Mouse (Mus musculus) MEL (cell line): ENCODE data around the gene Dpep3. TPM values are rescaled to one million over a fixed set of nuclear protein-coding genes. Genes with fewer than 3 reads are reported as not detected.

Experiments
- DNase-seq: peaks from one replicate; pipeline ENCODE4 v3.0.0; 2011; ENCODE audit warnings: low read depth, low spot score
- H3K27ac ChIP-seq: 2 replicates; pipeline ENCODE4 v1.5.1; 2012; ENCODE audit warnings: low read depth, mild to moderate bottlenecking, control low read depth, low read length, moderate library complexity; ENCODE audit not compliant: control insufficient read depth
- H3K27me3 ChIP-seq, 2 experiments: fragments of 150-350 bp in 1 of 2; sonication (generic) in 1 of 2; 2 replicates each; pipeline ENCODE4 v1.6.1; 2012; ENCODE audit warnings: low read length in 2 of 2, mild to moderate bottlenecking in 2 of 2, improper control_type of control experiment in 1 of 2, moderate library complexity in 1 of 2; ENCODE audit not compliant: insufficient read depth in 2 of 2, control insufficient read depth in 1 of 2
- H3K36me3 ChIP-seq, 2 experiments: 2 replicates each; pipeline ENCODE4 v1.6.1; 2012 to 2014; ENCODE audit warnings: low read length in 2 of 2, improper control_type of control experiment in 1 of 2, inconsistent platforms in 1 of 2, mild to moderate bottlenecking in 1 of 2; ENCODE audit not compliant: insufficient read depth in 2 of 2, control insufficient read depth in 1 of 2
- H3K4me1 ChIP-seq, 2 experiments: fragments of 150-350 bp in 1 of 2; sonication (generic) in 1 of 2; 2 replicates each; pipeline ENCODE4 v1.6.1; 2012; ENCODE audit warnings: low read length in 2 of 2, improper control_type of control experiment in 1 of 2, mild to moderate bottlenecking in 1 of 2; ENCODE audit not compliant: insufficient read depth in 2 of 2, control insufficient read depth in 1 of 2
- H3K4me3 ChIP-seq, 2 experiments: fragments of 150-350 bp in 1 of 2; sonication (generic) in 1 of 2; 2 replicates each; pipeline ENCODE4 v1.5.1; 2012; ENCODE audit warnings: low read depth in 2 of 2, low read length in 2 of 2, mild to moderate bottlenecking in 2 of 2, moderate library complexity in 2 of 2, control low read depth in 1 of 2, improper control_type of control experiment in 1 of 2; ENCODE audit not compliant: control insufficient read depth in 1 of 2, insufficient read depth in 1 of 2
- H3K79me2 ChIP-seq: 2 replicates; pipeline ENCODE4 v1.6.1; 2012; ENCODE audit warnings: mild to moderate bottlenecking, low read length, moderate library complexity; ENCODE audit not compliant: control insufficient read depth, poor library complexity, insufficient read depth
- H3K9ac ChIP-seq: 2 replicates; pipeline ENCODE4 v1.6.1; 2012; ENCODE audit warnings: low read depth, mild to moderate bottlenecking, control low read depth, low read length, moderate library complexity; ENCODE audit not compliant: control insufficient read depth, poor library complexity, severe bottlenecking
- H3K9me3 ChIP-seq: fragments of 150-350 bp; sonication (generic); replicated peaks from 2 replicates; pipeline ENCODE4 v1.6.1; 2012; ENCODE audit warnings: mild to moderate bottlenecking, low read length, improper control_type of control experiment, moderate library complexity; ENCODE audit not compliant: insufficient read depth
- ELF1 ChIP-seq: IDR thresholded peaks from 2 replicates; pipeline ENCODE4 v1.6.1; 2014; ENCODE audit warnings: low read depth, mild to moderate bottlenecking, inconsistent platforms, low read length, improper control_type of control experiment, moderate library complexity
- EP300 ChIP-seq, 2 experiments: IDR thresholded peaks; 2 replicates each; pipeline ENCODE4 v1.6.1; 2011; ENCODE audit warnings: improper control_type of control experiment in 2 of 2, low read length in 2 of 2, low read depth in 1 of 2, mild to moderate bottlenecking in 1 of 2
- GATA1 ChIP-seq: IDR thresholded peaks from 2 replicates; pipeline ENCODE4 v1.6.1; 2011; ENCODE audit warnings: low read depth, low read length, improper control_type of control experiment
- KAT2A ChIP-seq: conservative IDR thresholded peaks from 2 replicates; pipeline ENCODE4 v1.6.1; 2012; ENCODE audit warnings: low read depth, low read length, improper control_type of control experiment, inconsistent platforms
- MAFK ChIP-seq: IDR thresholded peaks from 2 replicates; pipeline ENCODE4 v1.6.1; 2011; ENCODE audit warnings: low read depth, mild to moderate bottlenecking, low read length, improper control_type of control experiment, borderline replicate concordance
- MAX ChIP-seq: IDR thresholded peaks from 2 replicates; pipeline ENCODE4 v1.6.1; 2011; ENCODE audit warnings: low read length, improper control_type of control experiment
- MEF2A ChIP-seq: IDR thresholded peaks from 2 replicates; pipeline ENCODE4 v1.6.1; 2014; ENCODE audit warnings: low read depth, mild to moderate bottlenecking, inconsistent platforms, low read length, improper control_type of control experiment; ENCODE audit not compliant: poor library complexity, insufficient replicate concordance, severe bottlenecking; ENCODE audit errors: extremely low read depth
- MXI1 ChIP-seq: IDR thresholded peaks from 2 replicates; pipeline ENCODE4 v1.6.1; 2011; ENCODE audit warnings: mild to moderate bottlenecking, low read depth, low read length, improper control_type of control experiment
- NELFE ChIP-seq: IDR thresholded peaks from 2 replicates; pipeline ENCODE4 v1.6.1; 2011; ENCODE audit warnings: low read depth, low read length, improper control_type of control experiment
- POLR2A ChIP-seq, 2 experiments: IDR thresholded peaks; 2 replicates each; pipeline ENCODE4 v1.6.1; 2011 to 2012; ENCODE audit warnings: low read length in 2 of 2, mild to moderate bottlenecking in 2 of 2, control low read depth in 1 of 2, improper control_type of control experiment in 1 of 2, low read depth in 1 of 2, moderate library complexity in 1 of 2; ENCODE audit not compliant: control insufficient read depth in 1 of 2, insufficient read depth in 1 of 2, poor library complexity in 1 of 2
- RCOR1 ChIP-seq: IDR thresholded peaks from 2 replicates; pipeline ENCODE4 v1.6.1; 2012; ENCODE audit warnings: low read depth, mild to moderate bottlenecking, inconsistent platforms, low read length, improper control_type of control experiment
- SIN3A ChIP-seq: IDR thresholded peaks from 2 replicates; pipeline ENCODE4 v1.6.1; 2012; ENCODE audit warnings: low read length, improper control_type of control experiment, inconsistent platforms
- SMC3 ChIP-seq: IDR thresholded peaks from 2 replicates; pipeline ENCODE4 v1.6.1; 2011; ENCODE audit warnings: low read depth, low read length, improper control_type of control experiment
- TBP ChIP-seq: IDR thresholded peaks from 2 replicates; pipeline ENCODE4 v1.8.0; 2011; ENCODE audit warnings: low read depth, low read length, improper control_type of control experiment
- TCF12 ChIP-seq: IDR thresholded peaks from 2 replicates; pipeline ENCODE4 v1.6.1; 2014; ENCODE audit warnings: low read depth, mild to moderate bottlenecking, inconsistent platforms, low read length, improper control_type of control experiment, moderate library complexity
- USF1 ChIP-seq: IDR thresholded peaks from 2 replicates; pipeline ENCODE4 v1.6.1; 2014; ENCODE audit warnings: low read depth, mild to moderate bottlenecking, inconsistent platforms, low read length, improper control_type of control experiment, moderate library complexity
- ZC3H11A ChIP-seq: IDR thresholded peaks from 2 replicates; pipeline ENCODE4 v1.6.1; 2012; ENCODE audit warnings: low read depth, mild to moderate bottlenecking, inconsistent platforms, low read length, improper control_type of control experiment
- ZNF384 ChIP-seq: IDR thresholded peaks from 2 replicates; pipeline ENCODE4 v1.6.1; 2012; ENCODE audit warnings: low read depth, mild to moderate bottlenecking, inconsistent platforms, low read length, improper control_type of control experiment
- polyA plus RNA-seq, 2 experiments: library from polyadenylated mRNA; stranded (reverse) in 1 of 2; unstranded in 1 of 2; fragments of >175 nt in 1 of 2; fragments of >200 nt in 1 of 2; gene quantifications; 2 replicates each; pipeline versions ENCODE4 v1.2.1 to v1.2.4; 2012; ENCODE audit warnings: low replicate concordance in 2 of 2, low read depth in 1 of 2; ENCODE audit not compliant: insufficient read length in 2 of 2, insufficient read depth in 1 of 2, missing spikeins in 1 of 2
- total RNA-seq: library from RNA; depleted of rRNA; stranded (reverse); fragments of 300-350 nt; gene quantifications from 2 replicates; pipeline ENCODE4 v1.2.3, GENCODE M21; 2012

The Dpep3 gene
- total and polyA plus RNA-seq, 3 experiments, result 0.11 TPM; not detected in 2

- no peaks in the 10 kb centered on the region for H3K9me3 ChIP-seq
- H3K36me3 ChIP-seq, result no peaks in the 10 kb centered on the region
- TF ChIP-seq EP300 (IDR thresholded peaks at IDR 0.05; ENCODE audit: low read depth in 1 of 2, low read length in 2 of 2) (no peak), RCOR1 (no peak), SMC3 (no peak), MAFK (no peak), ZNF384 (peak; percentile 86), NELFE (no peak)
- TF ChIP-seq, all 39 proteins: peak for 1
- H3K27me3 ChIP-seq, result no peaks in the 10 kb centered on the region
- no peak overlapping the region for H3K27ac ChIP-seq
- peaks cover 2 to 11% of the 10 kb centered on the region in 2 experiments; a peak in 3 of 4 replicates for H3K4me1 ChIP-seq
- no peak for DNase-seq
- no peak overlapping the region for H3K4me3 ChIP-seq
- no peak overlapping the region for H3K9ac ChIP-seq
- no peaks in the 10 kb centered on the region for H3K79me2 ChIP-seq
These were observed 13.3 kb upstream of the Dpep3 start for GRCm38 (mm10) chr8:105992499-105992898.

GRCm38 (mm10) chr8:105991546-105991945 lies 12.3 kb upstream of the Dpep3 start:
- no peak for DNase-seq
- Histone ChIP-seq H3K4me1 (peaks cover 0 to 4% of the 10 kb centered on the region in 2 experiments; a peak in 2 of 4 replicates), H3K27ac (no peak overlapping the region), H3K9me3 (no peaks in the 10 kb centered on the region), H3K79me2 (no peaks in the 10 kb centered on the region), H3K27me3 (no peaks in the 10 kb centered on the region), H3K36me3 (no peaks in the 10 kb centered on the region), H3K9ac (no peak overlapping the region), H3K4me3 (no peak overlapping the region; a peak in 1 of 4 replicates)
- TF ChIP-seq ZC3H11A (no peak), ELF1 (no peak), GATA1 (no peak), MXI1 (no peak), TBP (no peak), POLR2A (IDR thresholded peaks at IDR 0.05; ENCODE audit: control insufficient read depth in 1 of 2, insufficient read depth in 1 of 2, low read depth in 1 of 2, low read length in 2 of 2, poor library complexity in 1 of 2) (no peak), MAX (no peak), KAT2A (no peak), TCF12 (no peak), USF1 (no peak), SIN3A (no peak), EP300 (IDR thresholded peaks at IDR 0.05; ENCODE audit: low read depth in 1 of 2, low read length in 2 of 2) (no peak), MEF2A (no peak)
